ENCODE assay signal across 22 mouse cellular contexts in genomic region chr5:136932956-136933355, GRCm38 (mm10). TPM values are rescaled to one million over a fixed set of nuclear protein-coding genes. Genes with fewer than 3 reads are reported as not detected.
"Had no signal": no experiment of that assay in that cellular context is flagged by ENCODE, and none has a peak within 500 bp of the region (broad histone marks: within the 10 kb centered on the region; RNA-seq: fewer than 3 reads in every experiment).

No protein-coding gene starts in this region.

- H3K9me3 ChIP-seq: limb, embryonic 12.5 days; midbrain, embryonic 10.5 days; neural tube, embryonic 12.5 days; stomach, embryonic 15.5 days had no signal

- H3K4me3 ChIP-seq: limb, embryonic 12.5 days; midbrain, embryonic 10.5 days; myocyte; neural tube, embryonic 12.5 days; stomach, embryonic 15.5 days had no signal

- H3K36me3 ChIP-seq: midbrain, embryonic 10.5 days; neural tube, embryonic 12.5 days; stomach, embryonic 15.5 days had no signal

- H3K4me2 ChIP-seq: limb, embryonic 12.5 days; neural tube, embryonic 12.5 days; stomach, embryonic 15.5 days had no signal

- H3K4me1 ChIP-seq: stomach, embryonic 15.5 days had no signal

- DNase-seq: kidney, adult 18-20 months; kidney, postnatal 25 days; layer of hippocampus, adult 9-11 months; layer of hippocampus, postnatal 36 days; liver; lung, adult 2 months; lung, postnatal 36 days; midbrain, embryonic 14.5 days; retina, postnatal 1 day; right cerebral cortex, postnatal 4 days; spleen, adult 18-20 months; thymus, postnatal 4 days had no signal

- ATAC-seq: lung, postnatal 0 days had no signal

- H3K27me3 ChIP-seq: limb, embryonic 12.5 days; neural tube, embryonic 12.5 days; stomach, embryonic 15.5 days had no signal

- H3K9ac ChIP-seq: limb, embryonic 12.5 days; liver, embryonic 14.5 days; neural tube, embryonic 12.5 days; stomach, embryonic 15.5 days had no signal

- H3K27ac ChIP-seq: limb, embryonic 12.5 days; liver, embryonic 14.5 days; midbrain, embryonic 10.5 days; neural tube, embryonic 12.5 days; stomach, embryonic 15.5 days had no signal

RNA-seq across cellular contexts. Expression of gene Cldn15, which starts 33.5 kb away (rescaled TPM):
- total RNA-seq: left cerebral cortex, postnatal 36 days had no signal

RNA-seq across cellular contexts. Expression of gene Col26a1, which starts 49.9 kb away (rescaled TPM):
- total RNA-seq: megakaryocyte progenitor cell, adult 5-6 weeks; neutrophil, adult 5-6 weeks had no signal
